Mouse (Mus musculus) heart, embryonic 12.5 days (tissue): ENCODE measurements around the gene Gstm5. TPM values are rescaled to one million over a fixed set of nuclear protein-coding genes. Genes with fewer than 3 reads are reported as not detected.

Source experiments
- polyA plus RNA-seq: library from polyadenylated mRNA; unstranded; fragments of >200 nt; fragmentation: Nextera tagmentation; extraction: Ambion mirVana; gene quantifications from 2 replicates; pipeline ENCODE4 v1.2.1, GENCODE M21; 2016

The Gstm5 gene
- polyA plus RNA-seq, 1 experiment from 2014 or later, result 118 TPM

Other genes with a start within 250 kb of the Gstm5 start
- 69.3 and 74.0 TPM in 2 replicates for gene Ahcyl1, start 199.3 kb upstream of the Gstm5 start, polyA plus RNA-seq
- 12.7 and 12.8 TPM in 2 replicates for gene Csf1, start 135.4 kb upstream of the Gstm5 start, polyA plus RNA-seq
- 0.23 TPM in 1 of 2 replicates, not detected in the other for gene Eps8l3, start 18.6 kb upstream of the Gstm5 start, polyA plus RNA-seq
- gene Gstm7, start 36.0 kb downstream of the Gstm5 start, polyA plus RNA-seq, result 15.1 and 16.5 TPM in 2 replicates
- 9.8 TPM in 2 replicates for gene Gstm6, start 47.9 kb downstream of the Gstm5 start, polyA plus RNA-seq
- gene Gstm3, start 73.5 kb downstream of the Gstm5 start, polyA plus RNA-seq, result not detected in 2 replicates
- gene Gstm2, start 90.6 kb downstream of the Gstm5 start, polyA plus RNA-seq, result 39.4 and 39.9 TPM in 2 replicates
- 28.2 and 35.6 TPM in 2 replicates for gene Gstm1, start 122.2 kb downstream of the Gstm5 start, polyA plus RNA-seq
- gene Gstm4, start 149.1 kb downstream of the Gstm5 start, polyA plus RNA-seq, result 13.4 and 13.8 TPM in 2 replicates
- 40.0 and 41.6 TPM in 2 replicates for gene Ampd2, start 190.8 kb downstream of the Gstm5 start, polyA plus RNA-seq
- gene Gnat2, start 197.0 kb downstream of the Gstm5 start, polyA plus RNA-seq, result 0.54 and 0.98 TPM in 2 replicates